Mouse (Mus musculus) gastrocnemius, postnatal 25 days (tissue): Measurements from ENCODE around the gene Krtcap3. TPM values are rescaled to one million over a fixed set of nuclear protein-coding genes. Genes with fewer than 3 reads are reported as not detected.
A peak's percentile ranks its signal among the peaks of the same experiment; 100 is the strongest.

Experiments
- DNase-seq: peaks from one replicate; pipeline ENCODE4 v3.0.0; 2022
- total RNA-seq, 2 experiments: library from RNA; stranded (reverse); gene quantifications; 1 replicate in 1 of 2; 2 replicates in 1 of 2; pipeline ENCODE4 v1.2.3; 2021

Krtcap3 gene
- total RNA-seq, 2 experiments from 2014 or later, result 1.8 to 1.9 TPM

DNA sequence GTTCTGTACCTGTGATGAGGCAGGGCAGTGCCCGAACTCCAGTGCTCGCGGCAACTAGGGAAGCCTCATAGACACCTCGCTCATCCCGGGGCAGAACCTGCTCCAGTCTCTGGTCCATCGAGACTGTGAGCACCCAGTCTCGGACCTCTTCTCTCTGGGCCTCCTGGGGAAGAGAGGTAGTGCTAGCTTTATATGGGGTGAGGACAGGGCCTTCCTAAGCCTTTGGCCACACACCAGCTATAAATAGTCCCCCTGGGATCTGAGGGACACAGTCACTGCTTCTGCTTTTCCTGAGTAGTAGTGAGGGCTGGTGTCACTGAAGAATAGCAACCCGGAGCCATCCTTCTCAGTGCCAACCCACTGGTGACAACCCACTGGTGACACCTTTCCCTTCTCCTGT, 2.3 kb downstream of the Krtcap3 start:
- no peak for DNase-seq

DNA sequence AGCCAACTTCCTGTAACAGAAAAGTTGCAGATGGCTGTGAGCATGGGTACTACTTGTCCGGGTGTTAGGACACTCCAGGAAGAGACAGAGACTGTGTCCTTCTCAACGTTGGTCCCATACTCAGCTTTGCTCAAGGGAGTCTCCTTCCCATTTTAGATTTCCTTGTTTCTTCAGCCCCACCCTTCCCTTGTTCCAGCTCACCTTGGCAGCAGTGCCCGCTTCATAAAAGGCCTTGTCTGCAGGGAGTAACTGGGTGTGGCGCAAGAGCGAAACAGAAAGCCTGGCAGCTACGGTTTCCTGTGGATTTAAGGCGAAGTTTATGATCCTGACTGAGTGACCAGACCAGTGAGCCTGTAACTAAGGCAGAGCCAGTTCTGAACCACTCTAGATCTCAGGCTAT, 3.0 kb downstream of the Krtcap3 start:
- DNase-seq, result peak; percentile 47

DNA sequence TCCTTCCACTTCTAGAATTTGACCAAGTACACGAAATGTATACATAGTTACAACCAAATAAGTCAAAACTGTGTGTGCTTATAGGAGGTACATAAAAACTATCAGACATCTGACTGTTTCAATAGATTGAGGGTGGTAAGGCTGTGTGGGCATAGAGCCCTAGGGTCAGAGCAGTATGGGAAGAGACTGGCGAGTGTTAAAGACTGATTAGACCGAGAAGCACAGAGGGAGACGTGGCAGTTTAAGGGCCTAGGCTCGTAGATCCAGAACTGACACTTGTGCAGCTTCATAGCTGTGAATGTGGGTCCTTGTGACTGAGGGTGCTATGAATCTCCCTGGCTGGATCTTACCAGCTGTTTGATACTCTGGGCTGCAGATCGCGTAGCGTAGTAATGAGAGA, 3.4 kb downstream of the Krtcap3 start:
- no peak for DNase-seq

DNA sequence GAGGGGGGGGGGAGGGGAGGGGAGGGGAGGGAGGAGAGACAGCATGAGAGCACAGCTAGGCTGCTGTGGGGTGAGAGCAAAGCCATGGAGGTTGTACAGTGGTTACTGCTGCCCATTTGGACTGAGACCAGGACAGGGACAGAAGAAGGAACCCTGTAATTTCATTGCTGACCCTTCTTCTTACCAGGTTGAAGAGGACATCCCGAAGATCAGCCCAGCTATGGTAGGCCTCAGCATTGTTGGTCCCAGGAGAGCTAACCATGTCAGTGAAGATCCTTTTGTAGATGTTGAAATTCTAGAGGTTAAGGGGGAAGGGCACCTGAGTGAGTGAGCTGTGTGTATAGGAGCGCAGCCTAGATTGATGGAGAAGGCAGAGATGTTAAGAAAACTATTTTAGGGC, 3.9 kb downstream of the Krtcap3 start:
- DNase-seq, result no peak

GRCm38 (mm10) chr5:31255971-31256370, 4.5 kb downstream of the Krtcap3 start:
- no peak for DNase-seq

GRCm38 (mm10) chr5:31257616-31258015, 6.1 kb downstream of the Krtcap3 start:
- no peak for DNase-seq

DNA sequence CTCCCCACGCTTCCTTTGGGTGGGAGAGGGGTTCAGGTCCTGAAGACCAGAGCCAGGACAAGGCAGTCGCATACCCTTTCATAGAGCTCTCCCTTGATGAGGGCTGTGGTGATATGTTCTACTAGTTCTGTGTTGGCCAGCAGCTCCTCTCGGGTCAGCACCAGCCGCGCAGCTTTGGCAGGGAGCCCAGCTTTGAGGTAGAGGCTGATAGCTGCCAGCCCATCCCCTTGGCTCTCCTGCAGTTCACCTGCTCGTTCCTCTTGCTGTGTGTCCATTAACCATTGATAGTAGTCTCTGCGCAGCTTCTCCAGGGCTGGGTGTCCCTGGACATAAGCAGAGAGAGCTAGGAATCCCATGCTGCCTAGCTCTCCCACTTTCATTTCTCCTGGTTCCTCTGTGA, 14.6 kb downstream of the Krtcap3 start:
- no peak for DNase-seq

DNA sequence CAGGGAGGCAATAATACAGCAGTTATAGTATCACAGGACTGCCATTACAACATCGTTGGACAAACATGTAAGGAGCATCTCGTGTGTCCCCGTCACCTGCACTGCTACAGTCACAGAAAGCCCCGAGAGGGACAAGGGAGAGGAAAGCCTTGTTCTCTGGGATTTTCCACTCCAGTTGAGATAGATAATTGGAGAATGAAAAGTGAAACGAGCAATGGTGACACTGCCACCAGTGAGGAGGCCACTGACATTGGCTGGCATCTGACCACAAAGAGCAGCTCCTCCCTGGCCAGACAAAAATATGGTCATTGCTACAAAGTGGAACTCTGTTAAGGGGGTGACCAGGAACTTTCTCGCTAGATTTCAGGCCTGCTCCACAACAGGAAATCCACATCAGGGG, 16.2 kb downstream of the Krtcap3 start:
- DNase-seq, result no peak

DNA sequence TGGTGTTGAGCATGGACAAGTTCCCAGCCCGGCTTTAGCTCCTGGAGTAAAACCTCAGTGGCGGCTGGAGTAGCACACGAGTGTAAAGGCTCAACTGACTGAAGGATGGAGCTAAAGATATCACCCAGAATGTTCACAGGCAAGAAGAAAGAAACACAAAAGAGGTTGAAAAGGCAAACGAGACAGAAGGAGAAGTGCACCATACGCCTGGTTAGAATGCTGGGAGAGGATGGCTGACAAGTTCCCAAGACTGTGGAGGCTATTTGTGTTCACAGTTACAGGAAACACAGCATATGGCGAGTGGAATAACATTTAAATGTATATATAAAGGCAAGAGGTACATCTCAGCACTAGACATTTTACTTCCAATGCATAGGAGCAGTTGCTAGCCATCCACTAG, 21.5 kb downstream of the Krtcap3 start:
- DNase-seq, result no peak

DNA sequence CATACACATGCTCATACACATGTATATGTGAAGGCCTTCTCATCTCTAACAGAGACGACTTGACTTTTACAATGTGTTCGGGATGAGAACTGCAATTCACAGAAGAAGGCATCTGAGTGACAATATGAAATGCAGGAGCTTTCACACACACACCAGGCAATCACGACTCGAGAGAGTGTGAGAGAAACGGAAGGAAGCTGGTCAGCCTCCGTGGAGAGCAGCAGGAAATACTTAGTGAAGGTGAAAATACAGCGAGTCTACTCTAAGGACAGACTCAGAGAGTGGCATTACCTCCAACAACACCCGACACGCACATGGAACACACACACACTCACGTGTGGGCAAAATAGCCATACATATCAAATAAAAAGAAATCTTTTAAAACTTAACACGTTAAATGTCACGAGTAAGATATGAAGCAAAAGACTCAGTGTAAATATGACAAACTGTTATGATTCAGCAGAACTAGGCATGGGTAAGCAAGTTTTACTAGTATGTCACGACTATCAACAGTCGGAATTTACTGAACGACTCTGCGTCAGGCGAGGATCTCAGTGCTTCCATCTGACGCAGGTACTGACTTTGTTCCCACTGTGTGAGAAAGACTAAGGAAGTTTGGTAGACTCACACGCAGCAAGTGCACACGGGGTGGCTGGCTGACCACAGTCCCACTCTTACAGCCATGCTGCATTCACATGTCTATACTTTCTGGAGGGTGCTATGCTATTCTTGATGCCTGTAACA, 27.9 kb downstream of the Krtcap3 start:
- no peak for DNase-seq

- DNase-seq, result no peak
Measured at GRCm38 (mm10) chr5:31288225-31288624, 36.7 kb downstream of the Krtcap3 start.

- no peak for DNase-seq
Measured at GRCm38 (mm10) chr5:31288655-31289054, 37.2 kb downstream of the Krtcap3 start.

DNA sequence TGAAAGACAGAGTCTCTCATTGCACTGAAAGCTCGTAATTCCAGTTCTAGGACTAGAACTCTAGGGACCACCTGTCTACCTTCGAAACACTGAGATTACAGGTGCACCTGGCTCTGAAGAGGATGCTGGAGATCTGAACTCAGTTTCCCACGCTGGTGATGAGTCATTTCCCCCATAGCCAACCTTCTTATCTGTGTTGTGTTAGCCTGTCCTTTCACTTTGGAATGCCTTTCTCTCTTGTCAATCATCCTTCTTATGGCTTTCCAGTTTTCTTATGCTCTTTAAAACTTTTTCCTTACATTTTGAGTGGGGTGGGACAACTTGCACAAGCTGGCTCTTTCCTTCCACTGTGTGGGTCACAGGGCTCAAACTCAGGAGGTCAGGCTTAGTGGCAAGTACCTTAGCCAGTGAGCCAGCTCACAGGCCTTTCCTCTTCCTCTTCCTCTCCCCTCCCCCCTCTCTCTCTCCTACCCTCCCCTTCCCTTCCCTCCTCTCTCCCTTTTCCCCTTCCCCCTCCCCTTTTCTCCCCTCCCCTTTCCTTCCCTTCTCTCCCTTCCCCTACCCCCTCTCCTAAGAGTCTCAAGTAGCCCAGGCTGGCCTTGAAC, 38.2 kb downstream of the Krtcap3 start:
- no peak for DNase-seq

DNA sequence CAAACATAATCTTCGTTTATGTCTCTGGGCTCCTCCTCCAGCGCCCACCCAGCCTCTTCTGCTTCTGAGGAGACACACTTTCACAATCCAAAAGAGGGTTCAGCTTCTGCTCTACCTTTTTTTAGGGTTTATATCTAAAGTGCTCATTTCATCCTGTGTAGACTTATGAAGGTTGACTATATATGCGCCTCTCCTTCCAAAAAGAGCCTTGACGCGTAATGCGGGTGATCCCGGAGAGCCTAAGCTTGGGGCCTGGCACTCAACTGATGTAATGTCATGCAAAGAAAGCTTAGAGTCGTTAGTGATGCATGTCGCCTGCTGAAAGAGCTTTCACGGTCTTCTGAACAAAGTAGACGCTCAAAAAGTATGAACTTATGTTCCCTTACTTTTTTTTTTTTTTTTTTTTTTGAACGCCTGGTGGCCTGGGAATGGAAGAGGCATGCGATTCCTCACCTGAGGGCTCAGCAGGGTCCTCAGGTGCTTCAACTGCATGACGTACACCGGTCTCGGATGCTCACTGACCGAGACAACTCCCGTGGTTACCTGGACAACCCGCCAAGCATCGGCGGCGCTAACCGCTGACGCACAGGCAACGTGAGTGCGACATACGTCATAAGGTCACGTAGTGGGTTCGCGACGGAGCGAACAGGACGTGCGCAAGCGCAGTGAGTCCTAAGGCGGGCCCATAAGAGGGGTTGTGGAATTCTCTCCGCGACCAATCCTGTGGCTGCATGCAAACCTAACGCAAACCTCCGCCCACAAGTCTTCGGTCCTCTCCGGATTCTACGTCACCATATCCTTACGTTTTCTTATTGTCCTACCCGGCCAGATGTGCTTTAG, 39.2 kb downstream of the Krtcap3 start, which contains the start of gene Ift172:
TSS of gene Ift172 (minus strand) at position 596 of the 840 bp plus-strand sequence.
- DNase-seq, result peak; percentile 95

DNA sequence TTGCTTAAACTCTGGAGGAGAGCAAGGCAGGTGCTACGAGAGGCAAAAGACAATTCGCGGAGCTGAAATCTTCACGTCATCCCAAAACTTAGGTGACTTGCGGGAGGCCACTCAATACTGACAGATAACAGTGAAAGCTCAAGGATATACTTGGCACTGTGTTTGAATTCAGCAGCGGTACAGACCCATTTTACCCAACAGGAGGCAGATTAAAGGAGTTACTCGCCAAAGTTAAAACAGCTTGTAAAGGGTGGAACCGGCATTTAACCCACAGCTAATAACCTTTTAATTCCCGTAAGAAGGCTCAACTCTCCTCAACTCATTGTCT, 39.8 kb downstream of the Krtcap3 start:
- no peak for DNase-seq

DNA sequence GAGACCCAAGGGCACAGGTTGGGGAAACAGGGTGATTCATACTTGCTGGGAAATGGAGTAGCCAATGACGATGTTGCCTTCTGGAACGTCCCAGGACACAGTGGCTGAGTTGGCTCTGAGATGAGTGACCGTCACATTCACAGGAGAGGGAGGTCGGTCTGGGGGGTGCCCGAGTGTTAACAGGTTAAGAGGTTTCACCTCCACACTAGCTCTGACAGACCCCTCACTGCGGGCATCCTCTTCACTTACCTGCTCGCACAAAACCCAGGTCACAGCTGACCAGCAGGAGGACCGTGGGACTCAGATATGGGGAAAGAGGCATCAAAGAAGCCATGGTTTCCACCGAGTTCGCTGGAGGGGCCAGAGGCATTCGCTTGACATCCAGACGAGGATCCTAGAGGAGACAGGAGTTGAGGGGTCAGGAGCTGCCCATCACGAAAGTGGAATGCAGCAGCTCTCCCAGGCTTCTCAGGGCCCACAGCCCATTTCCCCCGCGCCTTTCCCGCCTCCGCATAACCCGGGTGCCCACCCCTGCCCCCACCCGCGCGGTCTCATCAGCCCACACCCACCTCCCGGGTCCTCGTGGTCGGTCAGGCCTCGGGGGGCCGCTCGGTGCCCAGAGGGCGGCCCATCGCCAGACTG, 43.6 kb downstream of the Krtcap3 start:
- DNase-seq, result no peak

- DNase-seq, result peak; percentile 25
Measured at GRCm38 (mm10) chr5:31295606-31296141, 44.2 kb downstream of the Krtcap3 start, which contains the start of gene Fndc4. TSS of gene Fndc4 (minus strand) at chr5:31296080.

DNA sequence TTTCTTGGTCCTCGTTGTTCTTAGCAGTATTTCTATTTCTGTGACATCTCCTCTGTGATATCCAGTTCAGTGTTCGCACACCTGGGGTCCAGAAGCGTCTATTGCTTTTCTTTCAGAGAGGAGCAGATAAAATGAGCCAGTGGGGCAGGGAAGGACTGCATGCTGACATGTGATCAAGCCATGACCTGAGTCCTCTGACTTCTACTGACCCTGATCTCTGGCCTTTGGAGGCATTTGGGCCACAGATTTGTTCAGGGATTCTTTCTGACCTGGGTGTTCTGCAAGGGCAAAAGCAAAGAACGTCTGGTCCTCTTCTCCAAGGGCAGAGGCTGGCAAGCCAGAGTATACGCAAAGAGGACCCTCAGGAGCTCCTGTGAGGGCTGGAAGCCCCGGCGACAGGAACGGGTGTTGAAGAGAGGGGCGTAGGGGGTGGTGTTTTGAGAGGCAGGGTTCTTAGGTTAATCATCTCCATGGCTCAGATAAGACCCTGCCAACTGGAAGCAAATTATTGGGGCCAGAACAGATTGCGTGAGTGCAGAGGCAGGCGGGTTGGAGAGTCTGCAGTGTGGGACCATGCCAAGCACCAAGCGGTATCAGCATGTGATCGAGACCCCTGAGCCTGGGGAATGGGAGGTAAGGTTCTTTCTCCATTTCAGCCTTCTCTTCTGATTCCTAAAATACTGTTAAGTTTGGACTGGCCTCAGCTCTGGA, 45.7 kb downstream of the Krtcap3 start, which contains the start of gene Gckr:
TSS of gene Gckr (plus strand) at position 397 of the 711 bp plus-strand sequence.
- DNase-seq, result no peak

- DNase-seq, result no peak
Measured at GRCm38 (mm10) chr5:31297981-31298380, 46.5 kb downstream of the Krtcap3 start.

- DNase-seq, result no peak
Measured at GRCm38 (mm10) chr5:31298486-31298885, 47.0 kb downstream of the Krtcap3 start.

DNA sequence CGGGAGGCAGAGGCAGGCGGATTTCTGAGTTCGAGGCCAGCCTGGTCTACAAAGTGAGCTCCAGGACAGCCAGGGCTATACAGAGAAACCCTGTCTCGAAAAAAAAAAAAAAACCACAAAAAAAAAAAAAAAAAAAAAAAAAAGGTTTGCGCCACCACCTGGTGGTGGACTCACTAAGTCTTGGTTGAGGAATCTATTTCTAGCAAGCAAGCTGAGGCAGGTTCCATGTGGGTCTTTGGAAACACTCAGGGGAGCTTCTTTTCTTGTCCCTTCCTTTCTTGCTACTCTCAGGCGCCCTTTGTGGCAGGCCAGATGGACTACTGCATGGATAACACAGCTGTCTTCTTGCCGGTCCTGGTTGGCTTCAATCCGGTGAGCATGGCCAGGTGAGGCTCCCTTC, 50.4 kb downstream of the Krtcap3 start:
- DNase-seq, result no peak
